Mouse (Mus musculus) heart, embryonic 11.5 days (tissue): ENCODE results near the gene Gm21209. TPM values are rescaled to one million over a fixed set of nuclear protein-coding genes. Genes with fewer than 3 reads are reported as not detected.
"Not testable (repeated sequence)": the region's sequence is repeated elsewhere in the genome, so short reads cannot be mapped to it uniquely, and the experiment has no call there.

Source experiments
- ATAC-seq: fragments of 200-750 bp; cut with Nextera tagmentation; replicated peaks from 2 replicates; pipeline ENCODE4 v1.8.0; 2017; ENCODE audit warnings: moderate library complexity; ENCODE audit not compliant: insufficient number of reproducible peaks, low FRiP score, low TSS enrichment
- H3K27ac ChIP-seq: fragments of 300-500 bp; sonication (generic); 2 replicates; pipeline ENCODE4 v1.5.1; 2014; ENCODE audit warnings: mild to moderate bottlenecking, low read depth, low read length
- H3K27me3 ChIP-seq: fragments of 300-500 bp; sonication (generic); 2 replicates; pipeline ENCODE4 v1.6.1; 2014; ENCODE audit warnings: mild to moderate bottlenecking, low read length, mixed read lengths; ENCODE audit not compliant: control insufficient read depth, insufficient read depth
- H3K36me3 ChIP-seq: fragments of 300-500 bp; sonication (generic); 2 replicates; pipeline ENCODE4 v1.6.1; 2014; ENCODE audit warnings: mild to moderate bottlenecking, low read length, moderate library complexity, mixed read lengths; ENCODE audit not compliant: control insufficient read depth, insufficient read depth
- H3K4me1 ChIP-seq: fragments of 300-500 bp; sonication (generic); 2 replicates; pipeline ENCODE4 v1.6.1; 2014; ENCODE audit warnings: low read length; ENCODE audit not compliant: control insufficient read depth, insufficient read depth
- H3K4me2 ChIP-seq: fragments of 300-500 bp; sonication (generic); 2 replicates; pipeline ENCODE4 v1.6.1; 2014; ENCODE audit warnings: mild to moderate bottlenecking, moderate library complexity
- H3K4me3 ChIP-seq: fragments of 300-500 bp; sonication (generic); 2 replicates; pipeline ENCODE4 v1.5.1; 2014; ENCODE audit warnings: low read depth, low read length
- H3K9ac ChIP-seq: fragments of 300-500 bp; sonication (generic); 2 replicates; pipeline ENCODE4 v1.6.1; 2014; ENCODE audit warnings: mild to moderate bottlenecking, low read depth, low read length, moderate library complexity
- H3K9me3 ChIP-seq: fragments of 300-500 bp; sonication (generic); replicated peaks from 2 replicates; pipeline ENCODE4 v1.6.1; 2016; ENCODE audit warnings: low read length; ENCODE audit not compliant: control insufficient read depth
- WGBS: fragments of 180-500 bp; shearing (Covaris S2); extraction: QIAGEN DNeasy Blood & Tissue Kit; methylation state at CpG from one replicate; pipeline ENCODE4 v1.1.7; 2014; ENCODE audit not compliant: insufficient replicate concordance; 5-methylcytosine and 5-hydroxymethylcytosine counted together
- polyA plus RNA-seq: library from polyadenylated mRNA; unstranded; fragments of >200 nt; fragmentation: Nextera tagmentation; extraction: Ambion mirVana; gene quantifications from 2 replicates; pipeline ENCODE4 v1.2.1, GENCODE M21; 2014

The Gm21209 gene
- polyA plus RNA-seq: not detected in 2 replicates

DNA sequence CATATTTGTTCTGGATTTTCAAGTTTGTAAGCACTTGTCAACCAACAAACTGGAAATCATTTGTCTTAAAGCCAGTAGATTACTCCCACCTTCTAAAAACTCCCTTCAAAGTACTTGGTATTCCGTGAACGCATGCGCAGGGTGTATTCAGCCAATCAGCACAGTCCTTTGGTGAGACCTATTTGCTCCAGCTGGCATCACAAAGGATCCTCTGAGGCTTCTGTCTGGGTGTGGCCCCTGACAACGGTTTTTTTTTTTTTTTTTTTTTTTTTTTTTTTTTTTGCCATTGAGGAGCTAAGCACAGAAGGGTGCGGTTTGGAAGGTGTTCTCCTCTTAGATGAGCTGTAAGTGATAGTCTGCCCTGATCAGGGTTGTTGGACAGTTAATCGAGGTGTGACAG lies at the start of gene Gm21209:
Gm21209 (plus strand) TSS at position 301 of the 400 bp plus-strand sequence.
- not testable (repeated sequence) for H3K9ac ChIP-seq, H3K36me3 ChIP-seq, H3K4me2 ChIP-seq, H3K9me3 ChIP-seq, H3K4me1 ChIP-seq, H3K27me3 ChIP-seq, H3K4me3 ChIP-seq, ATAC-seq, H3K27ac ChIP-seq
- no CpG with 5 or more reads among the region's 6 CpGs for WGBS
